Mouse (Mus musculus) neural tube, embryonic 12.5 days (tissue): ENCODE results near the gene Cxadr. TPM values are rescaled to one million over a fixed set of nuclear protein-coding genes. Genes with fewer than 3 reads are reported as not detected.
"Not testable (repeated sequence)": the region's sequence is repeated elsewhere in the genome, so short reads cannot be mapped to it uniquely, and the experiment has no call there.

ENCODE experiments used
- ATAC-seq: fragments of 200-750 bp; cut with Nextera tagmentation; 2 replicates; pipeline ENCODE4 v1.8.0; 2017; ENCODE audit warnings: low read depth, mild to moderate bottlenecking, moderate TSS enrichment, moderate library complexity; ENCODE audit not compliant: low FRiP score
- H3K27ac ChIP-seq: fragments of 300-500 bp; sonication (generic); 2 replicates; pipeline ENCODE4 v1.5.1; 2016
- H3K27me3 ChIP-seq: fragments of 300-500 bp; sonication (generic); replicated peaks from 2 replicates; pipeline ENCODE4 v1.6.1; 2016; ENCODE audit warnings: mild to moderate bottlenecking
- H3K36me3 ChIP-seq: fragments of 300-500 bp; sonication (generic); 2 replicates; pipeline ENCODE4 v1.6.1; 2016; ENCODE audit warnings: mild to moderate bottlenecking
- H3K4me1 ChIP-seq: fragments of 300-500 bp; sonication (generic); 2 replicates; pipeline ENCODE4 v1.6.1; 2016
- H3K4me2 ChIP-seq: fragments of 300-500 bp; sonication (generic); replicated peaks from 2 replicates; pipeline ENCODE4 v1.6.1; 2016; ENCODE audit warnings: mild to moderate bottlenecking
- H3K4me3 ChIP-seq: fragments of 300-500 bp; sonication (generic); 2 replicates; pipeline ENCODE4 v1.5.1; 2016
- H3K9ac ChIP-seq: fragments of 300-500 bp; sonication (generic); 2 replicates; pipeline ENCODE4 v1.6.1; 2016; ENCODE audit warnings: mild to moderate bottlenecking
- H3K9me3 ChIP-seq: fragments of 300-500 bp; sonication (generic); 2 replicates; pipeline ENCODE4 v1.6.1; 2016; ENCODE audit warnings: mild to moderate bottlenecking
- WGBS: fragments of 180-500 bp; shearing (Covaris S2); methylation state at CpG from one replicate; pipeline ENCODE4 v1.1.7; 2016; 5-methylcytosine and 5-hydroxymethylcytosine counted together
- polyA plus RNA-seq: library from polyadenylated mRNA; unstranded; fragments of >200 nt; fragmentation: Nextera tagmentation; extraction: Ambion mirVana; gene quantifications from 2 replicates; pipeline ENCODE4 v1.2.1, GENCODE M21; 2016

Cxadr gene
- polyA plus RNA-seq, 1 experiment from 2014 or later, result 85.4 TPM

DNA sequence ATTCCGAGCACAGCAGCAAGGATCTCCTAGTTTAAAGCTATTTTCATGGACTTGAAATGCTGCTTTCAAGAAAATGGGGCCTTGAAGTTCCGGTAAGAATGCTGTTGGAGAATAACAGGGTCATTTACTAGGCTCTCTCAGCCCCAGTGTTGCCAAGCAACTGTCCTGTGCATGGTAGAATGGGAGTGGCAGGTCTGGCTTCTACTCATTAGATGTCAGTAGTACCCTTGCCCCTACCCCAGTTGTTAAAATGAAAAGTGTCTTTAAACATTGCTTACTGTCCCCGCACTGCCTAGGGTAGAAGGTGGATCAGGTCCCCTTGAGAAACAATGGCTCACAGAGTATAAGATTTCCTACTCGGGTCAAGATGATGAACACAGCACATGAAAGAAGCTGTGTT lies 40.1 kb downstream of the Cxadr start:
- peaks cover 5% of the 10 kb centered on the region; the same call in 1 of the 2 replicates for H3K36me3 ChIP-seq
- H3K27ac ChIP-seq, result no peak overlapping the region
- no peak overlapping the region for H3K4me2 ChIP-seq
- no peaks in the 10 kb centered on the region for H3K27me3 ChIP-seq
- H3K4me3 ChIP-seq, result no peak overlapping the region
- peaks cover 10% of the 10 kb centered on the region; the same call in 1 of the 2 replicates for H3K4me1 ChIP-seq
- 0 out of 2 replicates have a peak, but pooled peaks have one; percentile 45 for ATAC-seq
- no peaks in the 10 kb centered on the region for H3K9me3 ChIP-seq
- H3K9ac ChIP-seq, result no peak overlapping the region
- 61% methylated on average over 4 of the region's 4 CpGs for WGBS

DNA sequence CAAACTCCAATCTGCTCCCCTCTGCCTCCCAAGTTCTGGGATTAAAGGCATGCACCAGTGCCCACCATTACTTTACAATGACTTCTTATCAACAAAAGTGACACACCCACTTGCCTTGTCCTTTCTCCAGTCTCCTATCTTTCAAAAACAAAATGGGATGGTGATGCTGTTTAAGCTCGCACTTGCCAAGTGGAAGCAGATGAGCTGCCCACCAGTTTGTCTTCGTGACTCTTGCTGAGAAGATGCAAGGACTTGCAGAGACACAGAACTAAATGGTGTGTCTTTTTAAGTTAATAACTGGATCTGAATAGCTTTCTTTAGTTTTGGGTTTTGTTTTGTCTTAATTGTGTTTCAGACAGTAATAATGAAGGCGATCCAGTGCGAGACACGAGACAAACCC lies 41.5 kb downstream of the Cxadr start:
- 0 out of 2 replicates have a peak, but pooled peaks cover 5% of the 10 kb centered on the region for H3K36me3 ChIP-seq
- no peak overlapping the region for H3K27ac ChIP-seq
- peaks cover 5% of the 10 kb centered on the region; the same call in 1 of the 2 replicates for H3K4me1 ChIP-seq
- H3K4me3 ChIP-seq, result no peak overlapping the region
- H3K27me3 ChIP-seq, result no peaks in the 10 kb centered on the region
- 93% methylated on average over 5 of the region's 5 CpGs for WGBS
- H3K4me2 ChIP-seq, result no peak overlapping the region
- no peak overlapping the region for H3K9ac ChIP-seq
- H3K9me3 ChIP-seq, result no peaks in the 10 kb centered on the region
- ATAC-seq, result no peak

GRCm38 (mm10) chr16:78343792-78344191 lies 42.5 kb downstream of the Cxadr start:
- Histone ChIP-seq H3K9ac (no peak overlapping the region), H3K27me3 (no peaks in the 10 kb centered on the region), H3K4me3 (no peak overlapping the region), H3K4me1 (peaks cover 5% of the 10 kb centered on the region; the same call in 1 of the 2 replicates), H3K9me3 (no peaks in the 10 kb centered on the region), H3K4me2 (no peak overlapping the region), H3K27ac (no peak overlapping the region), H3K36me3 (0 out of 2 replicates have a peak, but pooled peaks cover 5% of the 10 kb centered on the region)
- ATAC-seq, result no peak
- WGBS, result 78% methylated on average over 6 of the region's 6 CpGs

- Histone ChIP-seq H3K9ac (no peak overlapping the region), H3K36me3 (peaks cover 6% of the 10 kb centered on the region), H3K4me2 (no peak overlapping the region), H3K27ac (no peak overlapping the region), H3K9me3 (peaks cover 4% of the 10 kb centered on the region; the same call in 1 of the 2 replicates), H3K4me3 (no peak overlapping the region), H3K4me1 (no peaks in the 10 kb centered on the region), H3K27me3 (no peaks in the 10 kb centered on the region)
- WGBS, result 84% methylated on average over 2 of the region's 2 CpGs
- ATAC-seq, result no peak
These were observed 45.5 kb downstream of the Cxadr start for GRCm38 (mm10) chr16:78346662-78347327.

GRCm38 (mm10) chr16:78347328-78347926 lies 46.1 kb downstream of the Cxadr start:
- Histone ChIP-seq H3K36me3 (peaks cover 6% of the 10 kb centered on the region), H3K9ac (no peak overlapping the region), H3K4me2 (no peak overlapping the region), H3K9me3 (peaks cover 4% of the 10 kb centered on the region; the same call in 1 of the 2 replicates), H3K4me1 (no peaks in the 10 kb centered on the region), H3K4me3 (no peak overlapping the region), H3K27me3 (no peaks in the 10 kb centered on the region), H3K27ac (no peak overlapping the region)
- WGBS, result 84% methylated on average over 13 of the region's 13 CpGs
- no peak for ATAC-seq

DNA sequence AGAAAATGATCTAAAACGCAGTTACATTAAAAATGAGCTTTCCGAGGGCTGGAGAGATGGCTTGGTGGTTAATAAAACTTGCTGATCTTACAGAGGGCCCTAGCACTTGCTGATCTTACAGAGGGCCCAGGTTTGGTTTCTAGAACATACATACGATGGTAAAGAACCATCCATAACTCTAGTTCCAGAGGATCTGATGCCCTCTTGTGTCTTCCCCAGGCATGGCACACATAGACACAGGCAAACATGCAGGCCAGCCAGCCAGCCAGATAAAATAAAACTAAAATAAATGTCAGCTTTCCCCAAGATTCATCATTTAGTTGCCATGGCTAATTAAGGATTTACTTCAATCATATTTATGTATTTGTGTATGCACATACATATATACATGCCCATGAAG lies 56.5 kb downstream of the Cxadr start:
- no peak for ATAC-seq
- 94% methylated on average over 3 of the region's 3 CpGs for WGBS

GRCm38 (mm10) chr16:78361466-78361865 lies 60.2 kb downstream of the Cxadr start:
- H3K36me3 ChIP-seq, result peaks cover 37% of the 10 kb centered on the region
- H3K9me3 ChIP-seq, result no peaks in the 10 kb centered on the region
- no peaks in the 10 kb centered on the region for H3K4me1 ChIP-seq
- 96% methylated on average over 4 of the region's 4 CpGs for WGBS
- H3K9ac ChIP-seq, result no peak overlapping the region
- ATAC-seq, result no peak
- no peak overlapping the region for H3K4me2 ChIP-seq
- H3K27ac ChIP-seq, result no peak overlapping the region
- no peaks in the 10 kb centered on the region for H3K27me3 ChIP-seq
- no peak overlapping the region for H3K4me3 ChIP-seq

More for the DNA sequence above, 56.5 kb downstream of the Cxadr start:
- peaks cover 22% of the 10 kb centered on the region; the same call in 1 of the 2 replicates for H3K36me3 ChIP-seq
- H3K4me2 ChIP-seq, result no peak overlapping the region
- H3K4me1 ChIP-seq, result no peaks in the 10 kb centered on the region
- no peaks in the 10 kb centered on the region for H3K9me3 ChIP-seq
- H3K9ac ChIP-seq, result no peak overlapping the region
- H3K27me3 ChIP-seq, result no peaks in the 10 kb centered on the region
- no peak overlapping the region for H3K4me3 ChIP-seq
- no peak overlapping the region for H3K27ac ChIP-seq

GRCm38 (mm10) chr16:78364554-78364953 lies 63.3 kb downstream of the Cxadr start:
- H3K4me2 ChIP-seq, H3K27me3 ChIP-seq, H3K9me3 ChIP-seq, H3K4me3 ChIP-seq, H3K4me1 ChIP-seq, ATAC-seq, H3K9ac ChIP-seq, H3K27ac ChIP-seq: not testable (repeated sequence)
- H3K36me3 ChIP-seq, result peaks cover 32% of the 10 kb centered on the region
- WGBS, result 83% methylated on average over 9 of the region's 9 CpGs

- H3K4me1 ChIP-seq, result peaks cover 7% of the 10 kb centered on the region; the same call in 1 of the 2 replicates
- no peak overlapping the region for H3K27ac ChIP-seq
- no peak overlapping the region for H3K9ac ChIP-seq
- no peaks in the 10 kb centered on the region for H3K9me3 ChIP-seq
- H3K36me3 ChIP-seq, result peaks cover 8% of the 10 kb centered on the region
- H3K4me3 ChIP-seq, result no peak overlapping the region
- no peak overlapping the region for H3K4me2 ChIP-seq
- 81% methylated on average over 7 of the region's 7 CpGs for WGBS
- H3K27me3 ChIP-seq, result no peaks in the 10 kb centered on the region
- ATAC-seq, result no peak
These were observed 70.3 kb downstream of the Cxadr start for GRCm38 (mm10) chr16:78371491-78372046.

GRCm38 (mm10) chr16:78372786-78373185 lies 71.5 kb downstream of the Cxadr start:
- 87% methylated on average over 5 of the region's 5 CpGs for WGBS
- no peaks in the 10 kb centered on the region for H3K9me3 ChIP-seq
- no peak overlapping the region for H3K4me3 ChIP-seq
- H3K9ac ChIP-seq, result no peak overlapping the region
- ATAC-seq, result no peak
- peaks cover 7% of the 10 kb centered on the region; the same call in 1 of the 2 replicates for H3K4me1 ChIP-seq
- H3K27ac ChIP-seq, result no peak overlapping the region
- peaks cover 4% of the 10 kb centered on the region for H3K36me3 ChIP-seq
- H3K4me2 ChIP-seq, result no peak overlapping the region
- H3K27me3 ChIP-seq, result no peaks in the 10 kb centered on the region

DNA sequence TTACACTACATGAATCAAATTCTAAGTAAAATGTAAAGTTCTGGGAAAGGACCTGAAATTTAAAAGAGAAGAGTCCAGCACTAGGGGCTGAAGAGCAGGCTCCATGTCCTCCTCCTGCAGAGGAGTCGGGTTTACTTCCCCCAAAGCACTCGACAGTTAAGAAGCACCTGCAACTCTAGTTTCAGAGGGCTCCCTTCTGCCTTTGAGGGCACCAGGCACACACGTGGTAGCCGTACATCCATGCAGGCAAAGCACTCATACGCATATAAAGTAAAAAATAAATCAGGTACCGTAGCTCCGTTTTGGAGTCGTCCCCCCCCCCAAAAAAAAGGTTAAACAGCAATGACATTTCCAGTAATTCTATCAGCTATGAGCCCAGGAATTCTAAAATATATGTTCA lies 72.5 kb downstream of the Cxadr start:
- Histone ChIP-seq H3K4me1 (peaks cover 7% of the 10 kb centered on the region; the same call in 1 of the 2 replicates), H3K4me3 (no peak overlapping the region), H3K27ac (no peak overlapping the region), H3K27me3 (no peaks in the 10 kb centered on the region), H3K4me2 (no peak overlapping the region), H3K9me3 (no peaks in the 10 kb centered on the region), H3K36me3 (no peaks in the 10 kb centered on the region; the same call in 1 of the 2 replicates), H3K9ac (no peak overlapping the region)
- 71% methylated on average over 8 of the region's 8 CpGs for WGBS
- no peak for ATAC-seq

DNA sequence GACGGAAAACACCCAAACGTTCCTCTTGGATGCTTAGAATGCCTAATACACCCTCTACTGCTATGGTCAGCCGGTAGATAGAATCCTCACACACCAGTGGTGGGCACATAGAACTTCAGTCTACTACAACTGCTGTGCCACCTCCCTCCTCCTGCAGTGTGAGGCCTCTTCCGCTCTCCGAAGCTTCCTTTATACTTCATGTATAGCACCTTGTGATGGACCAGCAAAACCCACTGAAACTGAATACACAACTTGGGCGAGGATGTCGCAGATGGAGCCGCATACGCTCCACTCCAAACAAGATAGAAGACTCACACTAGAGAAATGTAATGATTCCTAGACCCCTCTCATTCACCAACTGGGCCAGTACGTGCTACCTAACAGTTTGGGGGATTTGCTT lies 73.9 kb downstream of the Cxadr start:
- H3K27me3 ChIP-seq, result no peaks in the 10 kb centered on the region
- no peaks in the 10 kb centered on the region; the same call in 1 of the 2 replicates for H3K36me3 ChIP-seq
- no peak overlapping the region for H3K27ac ChIP-seq
- H3K9me3 ChIP-seq, result no peaks in the 10 kb centered on the region
- WGBS, result 61% methylated on average over 10 of the region's 10 CpGs
- no peak for ATAC-seq
- H3K4me3 ChIP-seq, result no peak overlapping the region
- no peak overlapping the region for H3K9ac ChIP-seq
- H3K4me2 ChIP-seq, result peak overlapping the region; percentile 71
- H3K4me1 ChIP-seq, result peaks cover 7% of the 10 kb centered on the region; the same call in 1 of the 2 replicates
